ENCODE assay signal across 17 mouse cellular contexts in the genomic region with DNA sequence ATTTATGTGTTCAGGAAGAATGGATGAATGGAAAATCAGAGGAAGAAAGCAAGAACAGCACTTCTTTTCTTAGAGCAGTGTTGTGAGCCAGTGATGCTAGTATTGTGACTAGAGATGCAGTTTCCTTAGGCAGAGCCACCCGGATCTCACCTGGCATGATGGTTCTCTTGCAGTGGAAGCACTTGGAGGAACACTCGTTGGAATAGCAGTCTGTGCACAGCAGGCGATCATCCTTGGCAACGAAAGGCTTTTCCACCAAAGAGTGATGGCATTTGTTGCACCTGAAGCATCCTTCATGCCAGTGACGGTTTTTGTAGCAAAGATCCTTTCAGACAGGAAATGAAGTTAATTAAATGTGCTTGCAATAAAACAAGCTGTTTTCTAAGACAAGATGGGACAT. TPM values are rescaled to one million over a fixed set of nuclear protein-coding genes. Genes with fewer than 3 reads are reported as not detected.
"Had no signal": no experiment of that assay in that cellular context is flagged by ENCODE, and none has a peak within 500 bp of the region (broad histone marks: within the 10 kb centered on the region; RNA-seq: fewer than 3 reads in every experiment).

No protein-coding gene starts in this region.

- H3K27me3 ChIP-seq: limb, embryonic 12.5 days; neural tube, embryonic 13.5 days had no signal

- H3K27ac ChIP-seq: kidney, postnatal 0 days; layer of hippocampus, adult 2 months; limb, embryonic 12.5 days; liver, embryonic 14.5 days; midbrain, embryonic 10.5 days; neural tube, embryonic 13.5 days had no signal

- H3K4me1 ChIP-seq: limb, embryonic 12.5 days; midbrain, embryonic 10.5 days; neural tube, embryonic 13.5 days had no signal

- DNase-seq: kidney, adult 9 months; kidney, postnatal 4 days; lung, adult 18-20 months; lung, postnatal 36 days; midbrain, embryonic 14.5 days; retina, postnatal 1 day; right cerebral cortex, postnatal 4 days; spleen, adult 18-20 months; thymus, postnatal 36 days had no signal

- H3K4me3 ChIP-seq: layer of hippocampus, adult 2 months; limb, embryonic 12.5 days; midbrain, embryonic 10.5 days; neural tube, embryonic 13.5 days had no signal

RNA-seq across cellular contexts. Expression of a gene that starts 29.2 kb away (rescaled TPM):
- total RNA-seq: liver, adult 2 months; megakaryocyte progenitor cell, adult 5-6 weeks had no signal
- polyA plus RNA-seq: limb, embryonic 12.5 days; liver, adult 2 months; liver, embryonic 14.5 days; midbrain, embryonic 10.5 days; neural tube, embryonic 13.5 days had no signal
